Mouse (Mus musculus) adrenal gland (tissue): ENCODE results near the gene S100a4.

Experiments used
- intact Hi-C: fragments of 180-260 bp; cut with DNase I; formaldehyde crosslinking; loops from one replicate; pipeline ENCODE4 v1.15.1; 2025

Gene S100a4

DNA sequence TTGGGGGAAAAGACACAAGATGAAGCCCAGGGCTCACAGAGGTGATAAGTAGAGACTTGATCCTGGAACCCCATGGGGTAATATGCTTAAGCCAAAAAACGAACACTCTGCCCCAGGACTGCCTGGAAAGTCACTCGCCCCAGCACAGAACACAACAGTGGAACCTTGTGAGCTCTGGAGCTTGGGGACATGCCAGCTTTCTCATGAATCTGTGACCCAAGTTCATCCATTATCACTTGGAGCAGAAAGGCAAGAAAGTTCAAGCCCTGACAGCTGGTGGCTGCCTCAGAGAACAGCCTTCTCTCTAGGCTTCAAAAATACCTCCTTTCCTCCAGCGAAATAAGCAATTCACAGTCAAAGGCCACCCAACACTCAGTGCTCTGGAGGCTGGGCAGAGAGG, 4.2 kb upstream of the S100a4 start:
- intact Hi-C loops, result no loop called here

DNA sequence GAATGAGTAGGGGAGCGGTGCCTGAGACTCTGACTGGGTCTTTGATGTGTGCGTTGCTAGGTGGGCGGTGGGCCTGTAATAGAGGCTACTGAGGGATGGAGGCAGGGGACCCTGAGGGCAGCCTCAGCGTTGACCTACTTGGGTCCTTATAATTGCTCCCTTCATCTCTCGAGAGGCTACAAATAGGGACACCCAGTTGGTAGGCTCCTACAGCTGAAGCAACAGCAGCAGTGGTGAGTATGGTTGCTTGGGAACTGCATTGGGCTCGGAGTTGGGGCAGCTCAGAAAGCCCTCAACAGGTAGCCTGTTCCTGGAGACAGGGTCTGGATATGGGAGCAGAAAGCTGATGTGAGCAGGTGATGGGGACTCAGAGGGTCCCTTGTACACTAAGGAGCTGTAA, 3.5 kb upstream of the S100a4 start:
- intact Hi-C loops, result no loop called here

DNA sequence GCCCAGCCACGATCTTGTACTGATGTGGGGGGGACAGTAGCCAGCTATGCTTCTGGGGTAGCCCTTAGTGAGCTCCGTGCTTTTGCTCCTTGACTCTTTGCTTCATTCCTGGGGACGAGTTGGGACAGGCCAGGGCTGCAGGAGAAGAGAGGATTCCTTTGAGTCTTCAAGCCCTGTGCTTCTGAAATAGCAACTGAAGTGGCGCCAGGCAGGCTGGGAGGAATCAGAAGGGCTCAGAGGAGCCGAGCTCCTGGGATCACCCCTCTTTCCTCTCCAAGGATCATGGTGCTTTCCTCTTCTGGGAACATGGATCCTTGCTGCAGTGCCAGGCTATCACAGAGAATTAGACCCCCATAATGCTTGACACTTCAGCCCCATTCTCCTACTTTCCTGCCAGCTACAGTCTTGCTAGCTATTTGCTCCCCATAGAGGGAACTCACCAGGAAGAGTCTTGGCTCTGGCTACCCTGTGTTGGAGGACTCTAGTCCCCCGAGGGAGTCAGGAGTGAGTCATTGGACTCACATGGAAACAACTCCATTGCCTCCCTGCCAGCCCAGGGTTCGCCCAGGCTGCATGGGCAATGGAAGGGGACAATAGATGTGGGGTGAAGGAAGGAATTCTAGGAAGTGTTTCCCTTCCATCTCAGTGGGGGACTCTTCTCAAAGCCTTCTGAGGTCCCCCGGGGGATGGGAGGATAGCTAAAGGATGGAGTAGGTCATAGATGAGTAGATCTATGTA, 2.9 kb upstream of the S100a4 start:
- intact Hi-C loops, result no loop called here

DNA sequence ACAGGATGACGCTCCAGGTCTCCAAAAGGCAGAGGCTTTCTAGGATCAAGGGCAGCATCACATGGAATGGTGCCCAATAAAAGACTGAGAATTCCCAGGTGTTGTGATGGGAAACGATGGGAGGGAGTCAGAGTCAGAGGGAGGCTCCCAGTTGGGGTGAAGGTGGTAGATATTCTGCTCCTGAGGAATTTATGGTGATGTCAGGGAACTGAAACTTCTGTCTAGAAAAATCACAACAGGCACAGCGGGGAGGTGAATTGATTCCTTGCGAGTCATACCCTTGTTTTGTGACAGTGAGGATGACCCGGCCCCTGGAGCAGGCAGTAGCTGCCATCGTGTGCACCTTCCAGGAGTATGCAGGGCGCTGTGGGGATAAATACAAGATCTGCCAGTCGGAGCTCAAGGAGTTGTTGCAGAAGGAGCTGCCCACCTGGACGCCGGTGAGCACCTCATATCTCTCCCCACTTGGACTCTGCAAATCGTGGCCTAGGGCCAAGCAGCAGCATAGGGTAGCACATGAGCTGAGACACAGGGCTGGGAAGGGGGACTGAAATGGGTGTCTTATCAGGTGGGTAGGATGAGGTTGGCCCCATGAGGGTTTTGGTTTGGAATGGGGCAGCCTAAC, 2.0 kb upstream of the S100a4 start, which contains the start of gene Gm42674:
Gene Gm42674 (plus strand): TSS at position 419 of the 625 bp plus-strand sequence.
- intact Hi-C loops, result no loop called here

DNA sequence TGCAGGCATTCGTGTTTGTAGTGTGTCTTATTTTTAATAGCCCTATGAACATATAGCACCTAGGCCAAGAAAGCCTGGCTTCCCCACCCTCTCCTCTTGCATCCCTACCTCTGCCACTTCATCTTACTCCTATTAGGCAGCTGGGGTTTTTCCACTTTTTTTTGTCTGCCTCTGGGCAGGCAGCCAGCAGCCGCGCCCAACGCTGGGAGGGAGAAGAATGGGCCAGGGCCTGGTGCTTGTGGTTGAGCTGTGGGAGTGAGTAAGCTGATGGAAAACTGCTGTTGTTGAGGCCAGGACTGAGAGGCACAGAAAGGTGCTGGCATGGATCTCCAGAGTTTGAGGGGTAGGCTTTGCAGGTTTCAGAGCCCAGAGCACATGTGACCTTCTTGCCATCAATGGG, 845 bp downstream of the S100a4 start:
- intact Hi-C loops, result no loop called here

DNA sequence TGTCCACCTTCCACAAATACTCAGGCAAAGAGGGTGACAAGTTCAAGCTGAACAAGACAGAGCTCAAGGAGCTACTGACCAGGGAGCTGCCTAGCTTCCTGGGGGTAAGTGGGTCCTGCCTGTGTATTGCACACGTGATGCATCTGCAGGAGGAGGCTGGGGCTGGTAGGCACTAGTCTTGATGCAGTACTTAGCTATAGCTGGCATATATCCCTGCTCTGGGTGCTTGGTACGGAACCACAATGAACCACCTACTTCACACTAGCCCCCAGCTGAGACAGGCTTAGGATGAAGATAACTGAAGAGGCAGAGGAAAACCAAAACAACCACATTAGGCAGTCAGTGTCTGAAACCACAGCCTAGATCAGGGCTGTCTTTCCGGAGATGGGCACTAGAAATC, 1.5 kb downstream of the S100a4 start:
- intact Hi-C loops, result no loop called here

DNA sequence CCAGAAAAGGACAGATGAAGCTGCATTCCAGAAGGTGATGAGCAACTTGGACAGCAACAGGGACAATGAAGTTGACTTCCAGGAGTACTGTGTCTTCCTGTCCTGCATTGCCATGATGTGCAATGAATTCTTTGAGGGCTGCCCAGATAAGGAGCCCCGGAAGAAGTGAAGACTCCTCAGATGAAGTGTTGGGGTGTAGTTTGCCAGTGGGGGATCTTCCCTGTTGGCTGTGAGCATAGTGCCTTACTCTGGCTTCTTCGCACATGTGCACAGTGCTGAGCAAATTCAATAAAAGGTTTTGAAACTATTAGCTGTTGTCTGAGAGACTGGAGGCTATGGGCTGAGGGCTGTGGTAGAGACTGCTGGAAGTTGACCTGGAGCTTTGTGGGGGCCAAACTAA, 2.2 kb downstream of the S100a4 start:
- intact Hi-C loops, result no loop called here

DNA sequence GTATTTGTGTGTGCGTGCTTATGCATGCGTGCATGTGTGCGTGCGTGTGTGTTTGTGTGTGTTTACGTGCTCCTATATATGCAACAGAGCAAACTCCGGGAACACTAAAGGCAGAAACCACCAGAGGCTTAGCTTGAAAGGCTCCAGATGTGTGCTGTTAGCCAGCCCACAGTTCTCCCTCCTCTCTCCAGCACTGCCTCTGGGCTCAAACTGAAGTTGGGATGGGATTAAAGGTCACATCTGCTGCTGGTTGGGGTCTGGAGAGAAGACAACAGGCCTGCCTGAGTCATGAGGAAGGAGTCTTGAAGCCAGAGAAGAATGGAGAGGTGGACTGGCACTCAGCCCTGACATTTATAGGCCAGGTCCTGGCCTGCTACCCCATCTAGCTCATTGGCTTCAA, 2.6 kb downstream of the S100a4 start:
- intact Hi-C loops, result no loop called here

DNA sequence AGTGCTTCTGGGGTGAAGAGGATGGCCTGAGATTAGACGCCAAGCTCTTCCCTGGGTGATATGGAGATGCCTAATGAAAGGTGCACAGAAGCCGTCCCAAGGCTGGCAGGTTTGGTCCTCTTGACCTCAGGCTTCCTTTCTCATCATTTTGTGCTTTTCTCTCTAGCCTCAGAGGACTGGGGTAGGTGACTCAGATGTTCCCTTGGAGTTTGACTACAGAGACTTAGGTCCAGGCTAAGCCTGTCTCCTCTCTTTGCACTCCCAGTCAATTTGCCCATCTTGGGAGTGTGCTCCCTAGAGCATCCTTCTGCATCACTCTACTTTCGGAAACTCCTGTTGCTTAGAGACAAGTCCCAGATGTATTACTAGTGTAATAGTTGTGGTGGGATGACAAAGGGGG, 3.8 kb downstream of the S100a4 start:
- intact Hi-C loops, result no loop called here

DNA sequence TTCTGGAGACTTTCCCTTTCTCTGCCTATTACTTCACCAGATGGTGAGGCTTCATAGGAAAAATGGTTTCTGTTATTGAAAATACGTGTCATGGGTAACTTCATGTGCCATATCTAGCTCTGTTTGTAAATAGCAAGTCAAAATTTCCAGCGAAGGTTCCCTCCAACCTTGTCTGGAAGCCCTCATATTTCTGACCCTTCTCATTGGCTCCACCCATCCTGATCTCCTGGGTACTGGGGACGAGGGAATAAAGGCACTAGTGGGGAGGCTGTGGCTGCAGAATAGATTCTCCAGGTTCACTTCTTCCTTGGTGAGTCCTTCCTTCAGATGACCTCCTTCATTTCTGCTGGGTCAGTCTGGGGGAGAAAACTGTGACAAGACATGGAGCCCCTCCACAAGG, 4.7 kb downstream of the S100a4 start, which contains the start of gene S100a5:
Gene S100a5 (plus strand): TSS at position 301 of the 400 bp plus-strand sequence.
- intact Hi-C loops, result no loop called here

DNA sequence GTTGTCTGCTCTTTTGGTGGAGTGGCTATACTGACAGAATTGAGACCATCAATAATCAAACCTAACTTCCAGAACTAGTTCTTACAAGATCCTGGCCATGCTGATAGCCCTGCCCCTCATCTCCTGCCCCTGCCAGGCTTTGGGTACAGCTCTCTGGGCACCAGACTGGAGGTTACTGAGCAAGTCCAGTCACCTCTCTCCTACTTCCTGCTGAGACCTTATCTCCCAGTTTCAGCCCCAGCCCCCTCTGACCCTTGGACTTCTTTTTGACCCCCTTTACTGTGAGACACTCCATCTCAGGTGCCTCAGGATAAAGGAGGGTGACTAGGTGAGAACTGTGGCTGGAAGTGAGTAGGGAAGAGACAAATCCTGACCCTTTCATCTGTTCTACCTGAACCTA, 5.5 kb downstream of the S100a4 start:
- intact Hi-C loops, result no loop called here

DNA sequence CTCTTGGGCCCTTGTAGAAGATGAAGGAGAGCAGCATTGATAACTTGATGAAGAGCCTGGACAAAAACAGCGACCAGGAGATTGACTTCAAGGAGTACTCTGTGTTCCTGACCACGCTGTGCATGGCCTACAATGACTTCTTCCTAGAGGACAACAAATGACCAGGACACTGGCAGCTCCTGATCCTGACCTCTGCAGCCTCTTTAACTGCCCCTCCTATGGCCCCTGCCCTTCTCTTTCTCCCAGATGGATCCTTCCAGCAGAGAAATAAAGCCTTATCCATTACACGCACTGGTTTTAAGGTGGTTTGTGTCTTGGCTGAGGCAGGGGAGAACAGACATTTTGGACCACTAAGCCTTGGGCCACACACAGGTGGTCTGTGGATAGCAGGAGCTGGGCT, 7.9 kb downstream of the S100a4 start:
- intact Hi-C loops, result no loop called here

DNA sequence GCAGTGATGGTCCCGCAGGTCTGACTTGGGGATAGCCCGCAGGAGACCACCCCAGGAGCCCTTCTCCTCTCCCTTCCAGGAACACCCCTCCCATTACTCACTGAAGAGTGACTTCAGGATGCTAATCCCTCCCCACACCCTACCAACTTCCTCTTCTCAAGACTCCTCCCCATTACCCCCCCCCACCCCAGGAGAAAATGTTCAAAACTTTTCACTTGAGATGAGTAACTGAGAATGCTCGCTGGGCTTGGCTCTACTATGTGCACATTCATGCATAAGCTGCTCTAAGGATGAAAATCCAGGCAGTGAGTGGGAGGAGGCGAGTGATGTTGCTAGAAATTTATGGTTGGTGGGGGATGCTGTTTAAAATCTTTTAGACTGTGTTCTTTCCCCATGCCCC, 8.5 kb downstream of the S100a4 start:
- intact Hi-C loops, result no loop called here

DNA sequence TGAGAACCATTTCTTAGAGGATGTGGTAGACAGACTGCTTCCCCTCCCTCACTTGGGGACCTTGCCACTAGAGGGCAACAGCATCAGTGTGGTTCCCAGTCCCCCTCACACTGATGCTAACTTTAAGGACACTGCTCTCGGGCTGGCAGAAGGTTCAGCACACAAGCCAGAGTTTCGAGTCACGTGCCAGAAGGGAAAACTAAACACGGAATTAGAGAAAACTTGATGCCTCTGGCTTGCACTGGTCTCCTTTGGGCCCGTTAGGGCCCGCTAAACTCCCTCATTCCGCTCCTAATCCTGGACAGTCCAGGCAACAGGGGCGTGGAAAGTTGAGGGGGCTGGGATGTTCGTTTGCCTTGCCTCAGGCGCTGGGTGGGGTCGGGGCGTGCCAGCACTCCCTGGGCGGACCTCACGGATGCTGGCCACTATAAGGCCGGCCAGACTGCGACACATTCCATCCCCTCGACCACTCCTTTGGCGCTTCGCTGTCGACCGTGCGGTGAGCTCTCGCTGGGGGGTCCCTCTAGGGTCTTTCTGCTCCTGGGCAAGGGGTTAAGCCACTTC, 9.2 kb downstream of the S100a4 start, which contains the start of gene S100a6:
Gene S100a6 (plus strand): TSS at position 155 of the 564 bp plus-strand sequence.
- intact Hi-C loops, result no loop called here

DNA sequence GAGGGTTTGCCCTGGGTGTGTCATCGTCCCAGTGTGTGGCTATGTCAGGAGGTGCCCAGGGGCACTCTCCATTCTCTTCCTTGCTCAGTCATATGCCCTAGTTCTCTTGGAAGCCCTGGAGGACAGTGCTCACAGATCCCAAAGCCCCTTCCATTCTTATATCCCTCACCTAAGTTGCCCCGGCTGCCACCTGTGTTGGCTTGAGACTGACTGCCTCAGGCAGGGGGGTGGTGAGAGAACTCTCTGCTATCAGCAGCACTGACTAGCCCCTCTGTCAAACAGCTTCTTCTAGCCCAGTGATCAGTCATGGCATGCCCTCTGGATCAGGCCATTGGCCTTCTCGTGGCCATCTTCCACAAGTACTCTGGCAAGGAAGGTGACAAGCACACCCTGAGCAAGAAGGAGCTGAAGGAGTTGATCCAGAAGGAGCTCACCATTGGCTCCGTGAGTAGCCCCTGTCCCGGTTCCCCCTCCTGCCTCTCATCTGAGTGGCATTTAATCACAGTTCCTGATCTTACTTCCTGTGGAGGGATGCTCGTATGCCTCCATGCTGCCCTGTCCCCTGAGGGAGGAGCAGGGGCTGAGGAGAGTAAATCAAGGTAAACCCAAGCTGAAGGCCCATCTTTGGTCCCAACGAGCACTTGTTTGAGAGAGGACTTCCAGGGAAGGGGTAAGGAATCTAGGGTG, 10.0 kb downstream of the S100a4 start:
- intact Hi-C loops, result no loop called here

DNA sequence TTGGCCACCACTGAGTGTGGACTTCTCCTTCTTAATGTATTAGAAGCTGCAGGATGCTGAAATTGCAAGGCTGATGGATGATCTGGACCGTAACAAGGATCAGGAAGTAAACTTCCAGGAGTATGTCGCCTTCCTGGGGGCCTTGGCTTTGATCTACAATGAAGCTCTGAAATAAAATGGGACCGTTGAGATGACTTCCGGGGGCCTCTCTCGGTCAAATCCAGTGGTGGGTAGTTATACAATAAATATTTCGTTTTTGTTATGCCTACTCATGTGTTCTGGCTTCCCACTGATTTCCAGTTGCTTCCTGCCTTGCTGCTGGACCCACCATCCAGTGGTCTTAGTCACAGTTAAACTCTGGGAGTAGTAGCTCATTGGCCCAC, 10.6 kb downstream of the S100a4 start:
- intact Hi-C loops, result no loop called here

DNA sequence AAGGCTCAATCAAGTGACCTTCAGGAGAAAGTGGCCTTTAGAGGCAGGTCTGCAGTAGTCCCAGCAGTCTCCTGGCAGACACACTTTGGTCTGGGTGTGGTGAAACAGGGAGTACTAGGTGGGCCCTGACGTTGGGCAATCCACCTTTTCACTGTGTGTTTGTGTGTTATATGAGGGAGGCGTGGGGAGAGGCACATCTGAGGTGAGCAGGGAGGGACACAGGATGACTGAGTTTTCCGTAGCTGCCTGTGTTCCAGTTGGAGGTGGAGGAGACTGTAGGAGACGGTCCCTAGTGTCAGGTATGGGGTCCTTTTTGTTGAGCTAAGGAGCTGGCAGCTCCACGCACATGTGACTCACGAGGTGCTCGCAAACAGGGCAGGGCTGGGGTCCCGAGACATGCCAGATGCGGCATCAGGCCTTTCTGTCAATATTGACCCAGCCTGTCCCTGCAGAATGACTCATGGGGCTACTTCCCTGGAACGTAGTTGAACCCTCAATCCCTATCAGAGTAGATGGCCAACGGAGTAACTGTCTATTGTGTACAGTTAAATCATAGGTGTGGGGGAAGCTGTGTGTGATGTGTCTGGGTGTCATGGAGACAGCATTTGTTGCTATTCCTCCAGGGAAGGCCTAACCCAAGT, 11.2 kb downstream of the S100a4 start:
- intact Hi-C loops, result loop anchor here (1.0 kb wide), 1 partner anchor 29 kb away; no protein-coding TSS in a partner anchor

DNA sequence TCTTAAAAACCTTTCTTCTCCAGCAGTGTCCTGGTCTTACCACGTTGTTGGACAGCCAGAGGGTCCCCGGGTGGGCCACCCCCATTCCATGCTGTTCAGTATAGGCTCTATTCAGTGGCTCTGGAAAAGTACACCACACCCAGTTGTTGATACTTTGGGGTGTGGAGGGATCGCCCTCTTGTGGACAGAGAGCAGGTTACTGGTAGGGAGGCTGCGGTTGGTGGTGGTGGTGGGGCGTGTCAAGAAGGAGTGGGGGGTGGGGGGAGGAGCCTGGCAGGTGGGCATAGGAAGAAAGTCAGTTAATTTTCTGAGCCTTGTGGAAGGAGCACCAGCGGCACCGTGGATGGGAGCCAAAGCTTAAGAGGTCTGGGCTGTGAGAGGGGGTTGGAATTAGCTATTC, 11.8 kb downstream of the S100a4 start:
- intact Hi-C loops, result loop anchor here (1.0 kb wide), 1 partner anchor 30 kb away; no protein-coding TSS in a partner anchor

DNA sequence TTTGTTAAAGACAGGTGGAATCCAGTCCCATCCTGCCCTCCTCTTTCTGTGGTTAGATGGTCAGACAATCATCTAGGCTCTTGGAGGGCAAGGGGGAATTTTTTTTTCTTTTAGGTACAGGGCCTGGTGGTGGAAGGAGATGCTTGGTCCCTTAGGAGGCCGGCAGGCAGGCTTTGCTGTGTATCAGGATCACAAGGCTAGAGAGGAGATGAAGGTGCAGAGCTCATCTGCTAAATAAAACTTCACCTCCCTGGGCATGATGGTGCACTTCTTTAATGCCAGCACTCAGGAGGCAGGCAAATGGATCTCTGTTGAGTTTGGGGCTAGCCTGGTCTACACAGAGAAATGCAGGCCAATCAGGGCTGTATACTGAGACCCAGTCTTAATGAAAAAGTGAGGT, 12.3 kb downstream of the S100a4 start:
- intact Hi-C loops, result loop anchor here (1.0 to 2.0 kb wide), 2 partner anchors 31 to 91 kb away; no protein-coding TSS in a partner anchor

DNA sequence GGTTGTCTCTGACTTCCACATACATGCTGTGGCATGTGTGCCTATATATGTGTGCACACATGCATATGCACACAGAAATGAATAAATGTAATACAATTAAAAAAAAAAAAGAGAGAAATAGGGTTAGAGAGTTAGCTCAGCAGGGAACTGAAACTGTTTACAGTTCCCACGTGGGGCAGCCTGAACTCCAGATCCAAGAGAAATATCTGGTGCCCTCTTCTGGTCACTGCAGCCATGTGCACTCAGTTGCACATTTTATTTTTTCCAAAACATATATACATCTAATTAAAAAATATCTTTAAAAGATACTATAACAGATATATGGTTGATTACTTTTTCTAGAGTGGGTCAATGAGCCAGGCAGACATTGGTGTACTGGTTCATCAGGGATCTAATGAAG, 14.0 kb downstream of the S100a4 start:
- intact Hi-C loops, result loop anchor here (2.0 kb wide), 1 partner anchor 93 kb away; no protein-coding TSS in a partner anchor

DNA sequence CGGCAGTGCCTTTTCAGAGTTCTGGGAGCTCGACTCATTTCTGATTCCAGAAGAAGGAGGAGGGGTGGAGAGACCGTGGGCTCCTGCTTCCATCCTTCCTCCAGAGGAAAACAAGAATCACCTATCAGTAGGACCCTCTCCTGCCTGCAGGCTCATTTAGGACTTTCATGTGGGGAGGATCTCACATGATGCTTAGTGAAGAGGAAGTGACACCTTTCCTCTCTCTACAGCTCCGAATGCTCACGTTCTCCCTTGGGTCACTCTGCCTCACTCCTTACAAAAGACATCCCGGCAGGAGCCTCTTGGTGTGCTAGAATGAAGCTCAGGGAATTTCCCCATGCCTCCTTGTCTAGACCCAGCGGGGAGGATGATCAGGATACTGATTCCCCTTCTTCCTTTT, 18.0 kb downstream of the S100a4 start:
- intact Hi-C loops, result no loop called here
